Mouse (Mus musculus) limb, embryonic 14.5 days (tissue): ENCODE results near the gene Cd93. TPM values are rescaled to one million over a fixed set of nuclear protein-coding genes. Genes with fewer than 3 reads are reported as not detected.
A peak's percentile ranks its signal among the peaks of the same experiment; 100 is the strongest.

Experiments used
- ATAC-seq: fragments of 200-750 bp; cut with Nextera tagmentation; 2 replicates; pipeline ENCODE4 v1.8.0; 2017; ENCODE audit warnings: low read depth, moderate number of reproducible peaks, moderate TSS enrichment; ENCODE audit not compliant: low FRiP score
- DNase-seq: peaks from one replicate; pipeline ENCODE4 v3.0.0-alpha.2; 2015; ENCODE audit warnings: low spot score
- H3K27ac ChIP-seq: fragments of 300-500 bp; sonication (generic); replicated peaks from 2 replicates; pipeline ENCODE4 v1.5.1; 2014; ENCODE audit warnings: low read depth, mild to moderate bottlenecking, low read length, moderate library complexity, mixed read lengths
- H3K27me3 ChIP-seq: fragments of 300-500 bp; sonication (generic); 2 replicates; pipeline ENCODE4 v1.6.1; 2014; ENCODE audit warnings: low read length, mixed read lengths; ENCODE audit not compliant: control insufficient read depth, insufficient read depth
- H3K36me3 ChIP-seq: fragments of 300-500 bp; sonication (generic); 2 replicates; pipeline ENCODE4 v1.6.1; 2014; ENCODE audit warnings: mild to moderate bottlenecking, low read length, moderate library complexity, mixed read lengths; ENCODE audit not compliant: control insufficient read depth, insufficient read depth
- H3K4me1 ChIP-seq: fragments of 300-500 bp; sonication (generic); 2 replicates; pipeline ENCODE4 v1.6.1; 2014; ENCODE audit warnings: antibody characterized with exemption, low read length, mixed read lengths; ENCODE audit not compliant: control insufficient read depth, insufficient read depth
- H3K4me2 ChIP-seq: fragments of 300-500 bp; sonication (generic); replicated peaks from 2 replicates; pipeline ENCODE4 v1.6.1; 2014; ENCODE audit warnings: low read depth, mild to moderate bottlenecking, low read length, moderate library complexity; ENCODE audit not compliant: severe bottlenecking
- H3K4me3 ChIP-seq: fragments of 300-500 bp; sonication (generic); replicated peaks from 2 replicates; pipeline ENCODE4 v1.5.1; 2014; ENCODE audit warnings: low read length
- H3K9ac ChIP-seq: fragments of 300-500 bp; sonication (generic); 2 replicates; pipeline ENCODE4 v1.6.1; 2014; ENCODE audit warnings: mild to moderate bottlenecking, low read depth, low read length, moderate library complexity; ENCODE audit not compliant: severe bottlenecking
- H3K9me3 ChIP-seq: fragments of 300-500 bp; sonication (generic); 2 replicates; pipeline ENCODE4 v1.6.1; 2016; ENCODE audit warnings: low read length; ENCODE audit not compliant: control insufficient read depth
- POLR2A ChIP-seq: fragments of 200-500 bp; IDR thresholded peaks from 2 replicates; pipeline ENCODE4 v1.8.0; 2012; ENCODE audit warnings: inconsistent platforms, mild to moderate bottlenecking, moderate library complexity, borderline replicate concordance; ENCODE audit not compliant: insufficient read depth, insufficient read length; ENCODE audit errors: extremely low read depth
- WGBS: fragments of 180-500 bp; shearing (Covaris S2); extraction: QIAGEN DNeasy Blood & Tissue Kit; methylation state at CpG from one replicate; pipeline ENCODE4 v1.1.7; 2014; 5-methylcytosine and 5-hydroxymethylcytosine counted together
- polyA plus RNA-seq, 2 experiments: library from polyadenylated mRNA; depleted of rRNA in 1 of 2; stranded (reverse) in 1 of 2; unstranded in 1 of 2; fragments of >200 nt; fragmentation: Nextera tagmentation in 1 of 2; extraction: Ambion mirVana in 1 of 2; gene quantifications; 2 replicates each; pipeline versions ENCODE4 v1.2.1 to v1.2.3; 2012 to 2014

The Cd93 gene
- polyA plus RNA-seq, 2 experiments, result 11.9 to 12.5 TPM

- no peak for TF ChIP-seq POLR2A
- Histone ChIP-seq H3K36me3 (no peaks in the 10 kb centered on the region), H3K27ac (no peak overlapping the region), H3K27me3 (peaks cover 25% of the 10 kb centered on the region; the same call in 1 of the 2 replicates), H3K9ac (no peak overlapping the region), H3K9me3 (no peaks in the 10 kb centered on the region), H3K4me3 (no peak overlapping the region), H3K4me1 (peaks cover 15% of the 10 kb centered on the region), H3K4me2 (no peak overlapping the region)
- ATAC-seq, result no peak
- 91% methylated on average over 5 of the region's 5 CpGs for WGBS
- DNase-seq, result no peak
These were observed 44.3 kb downstream of the Cd93 start for GRCm38 (mm10) chr2:148398901-148399685.

- Histone ChIP-seq H3K4me1 (peaks cover 15% of the 10 kb centered on the region), H3K36me3 (no peaks in the 10 kb centered on the region), H3K27ac (no peak overlapping the region), H3K4me3 (no peak overlapping the region), H3K9me3 (no peaks in the 10 kb centered on the region), H3K4me2 (peak overlapping the region; percentile 29), H3K27me3 (peaks cover 18% of the 10 kb centered on the region; the same call in 1 of the 2 replicates), H3K9ac (no peak overlapping the region)
- DNase-seq (no peak), ATAC-seq (no peak)
- TF ChIP-seq POLR2A, result no peak
- 100% methylated on average over 1 of the region's 1 CpGs for WGBS
These were observed 45.6 kb downstream of the Cd93 start for GRCm38 (mm10) chr2:148397784-148398100.

GRCm38 (mm10) chr2:148397015-148397783, 46.2 kb downstream of the Cd93 start:
- Histone ChIP-seq H3K4me1 (peaks cover 15% of the 10 kb centered on the region), H3K4me2 (peak overlapping the region; percentile 29), H3K27me3 (peaks cover 18% of the 10 kb centered on the region; the same call in 1 of the 2 replicates), H3K4me3 (no peak overlapping the region; the same call in 1 of the 2 replicates), H3K36me3 (no peaks in the 10 kb centered on the region), H3K27ac (no peak overlapping the region), H3K9me3 (no peaks in the 10 kb centered on the region), H3K9ac (no peak overlapping the region)
- DNase-seq (peak; percentile 35), ATAC-seq (peak; percentile 20; the same call in 1 of the 2 replicates)
- 43% methylated on average over 11 of the region's 11 CpGs for WGBS
- no peak for TF ChIP-seq POLR2A

GRCm38 (mm10) chr2:148396209-148396608, 47.2 kb downstream of the Cd93 start:
- ATAC-seq (no peak), DNase-seq (no peak)
- no peak for TF ChIP-seq POLR2A
- Histone ChIP-seq H3K27ac (no peak overlapping the region), H3K9ac (no peak overlapping the region), H3K36me3 (no peaks in the 10 kb centered on the region), H3K27me3 (peaks cover 18% of the 10 kb centered on the region; the same call in 1 of the 2 replicates), H3K4me1 (peaks cover 15% of the 10 kb centered on the region), H3K9me3 (no peaks in the 10 kb centered on the region), H3K4me3 (peak overlapping the region; percentile 54), H3K4me2 (peak overlapping the region; percentile 97)
- WGBS, result 61% methylated on average over 10 of the region's 10 CpGs
